Mouse (Mus musculus): ENCODE data around the gene Colgalt2. TPM values are rescaled to one million over a fixed set of nuclear protein-coding genes. Genes with fewer than 3 reads are reported as not detected.
"Not testable (repeated sequence)": the region's sequence is repeated elsewhere in the genome, so short reads cannot be mapped to it uniquely, and the experiment has no call there.

Gene Colgalt2
- polyA plus RNA-seq, 1 experiment from 2014 or later, result 3.9 TPM

DNA sequence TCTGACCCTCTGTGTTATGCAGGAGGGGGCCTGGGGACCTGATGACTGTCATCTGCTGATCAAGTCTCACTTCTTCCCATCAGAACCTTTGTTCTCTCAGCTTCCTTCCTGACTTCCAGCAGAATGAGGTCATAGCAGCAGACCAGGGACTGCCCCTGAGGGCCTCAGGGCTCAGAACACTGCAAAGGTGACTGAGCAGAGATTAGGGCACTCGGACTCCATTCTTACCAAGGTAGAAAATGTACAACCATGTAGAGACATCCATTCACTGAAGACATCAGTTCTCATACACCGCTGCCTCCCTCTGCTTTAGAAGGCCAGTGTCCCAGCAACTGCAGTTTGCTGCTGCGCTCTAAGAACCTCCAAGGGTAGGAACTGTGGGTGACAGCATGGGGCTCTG, 23.4 kb downstream of the Colgalt2 start:
- Histone ChIP-seq H3K9me3 (replicated peaks) (no peaks in the 10 kb centered on the region), H3K27me3 (replicated peaks) (no peaks in the 10 kb centered on the region), H3K27ac (replicated peaks) (no peak overlapping the region), H3K4me3 (replicated peaks) (no peak overlapping the region), H3K4me1 (no peaks in the 10 kb centered on the region), H3K36me3 (no peaks in the 10 kb centered on the region), H3K4me2 (no peak overlapping the region), H3K9ac (replicated peaks) (no peak overlapping the region)
- 92% methylated on average over 3 of the region's 3 CpGs for WGBS
- ATAC-seq (ENCODE audit: low FRiP score), result no peak

DNA sequence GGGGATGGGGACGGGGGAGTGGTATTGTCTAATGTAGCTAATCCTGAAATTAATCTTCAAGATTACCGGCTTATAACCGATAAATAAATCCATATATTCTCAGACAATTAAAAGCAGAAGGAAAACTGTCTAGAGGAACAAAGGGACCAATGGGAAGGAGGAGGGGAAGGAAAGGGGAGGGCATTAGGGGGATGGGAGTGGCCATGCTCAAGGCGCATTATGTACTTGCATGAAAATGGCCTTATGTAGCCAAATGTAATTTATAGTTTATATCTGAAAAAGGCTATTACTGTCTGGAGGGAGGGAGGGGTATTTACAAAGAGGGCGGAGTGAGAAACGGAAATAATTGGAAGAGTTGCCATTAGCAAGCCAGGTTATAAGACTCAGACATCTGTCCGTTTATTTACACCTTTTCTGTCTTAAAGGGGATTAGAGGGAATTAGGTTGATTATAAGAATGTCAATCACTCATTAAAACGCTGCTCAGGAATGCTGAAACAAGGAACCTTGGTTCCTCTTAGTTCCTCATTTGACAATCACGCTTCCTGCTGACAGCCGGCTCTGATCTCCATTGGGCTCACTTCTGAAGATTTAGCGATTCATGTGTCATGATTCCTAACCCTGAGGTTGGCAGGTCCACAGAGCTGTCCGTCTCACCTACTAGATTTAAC, 28.4 kb downstream of the Colgalt2 start:
- no peaks in the 10 kb centered on the region for H3K9me3 ChIP-seq (replicated peaks)
- WGBS, result 86% methylated on average over 12 of the region's 12 CpGs
- no peaks in the 10 kb centered on the region for H3K4me1 ChIP-seq
- no peak overlapping the region for H3K4me2 ChIP-seq
- no peak overlapping the region for H3K4me3 ChIP-seq (replicated peaks)
- ATAC-seq (ENCODE audit: low FRiP score), result no peak
- no peaks in the 10 kb centered on the region for H3K27me3 ChIP-seq (replicated peaks)
- no peaks in the 10 kb centered on the region for H3K36me3 ChIP-seq
- no peak overlapping the region for H3K9ac ChIP-seq (replicated peaks)
- H3K27ac ChIP-seq (replicated peaks), result no peak overlapping the region

DNA sequence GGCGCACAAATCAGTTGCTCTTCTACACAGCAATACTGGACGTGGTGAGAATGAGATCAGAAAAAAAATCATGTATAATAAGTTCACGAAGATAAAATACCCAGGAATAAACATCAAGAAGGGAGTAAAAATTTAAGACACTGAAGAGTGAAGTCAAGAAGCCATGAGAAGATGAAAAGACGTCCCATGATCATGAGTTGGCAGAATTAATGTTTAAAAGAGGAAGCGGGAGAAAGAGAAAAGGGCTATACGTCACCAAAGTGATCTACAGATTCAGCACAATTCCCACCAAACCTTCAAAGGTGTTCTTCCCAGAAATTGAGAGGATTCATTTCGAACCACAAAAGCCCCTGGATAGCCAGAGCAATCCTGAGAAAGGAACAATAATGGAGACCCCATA, 30.2 kb downstream of the Colgalt2 start:
- no peaks in the 10 kb centered on the region for H3K9me3 ChIP-seq (replicated peaks)
- no peaks in the 10 kb centered on the region for H3K36me3 ChIP-seq
- no peak overlapping the region for H3K4me3 ChIP-seq (replicated peaks)
- H3K4me1 ChIP-seq, result no peaks in the 10 kb centered on the region
- ATAC-seq (ENCODE audit: low FRiP score), result no peak
- H3K9ac ChIP-seq (replicated peaks), result no peak overlapping the region
- WGBS, result 88% methylated on average over 7 of the region's 7 CpGs
- no peaks in the 10 kb centered on the region for H3K27me3 ChIP-seq (replicated peaks)
- H3K27ac ChIP-seq (replicated peaks), result no peak overlapping the region
- H3K4me2 ChIP-seq, result no peak overlapping the region

DNA sequence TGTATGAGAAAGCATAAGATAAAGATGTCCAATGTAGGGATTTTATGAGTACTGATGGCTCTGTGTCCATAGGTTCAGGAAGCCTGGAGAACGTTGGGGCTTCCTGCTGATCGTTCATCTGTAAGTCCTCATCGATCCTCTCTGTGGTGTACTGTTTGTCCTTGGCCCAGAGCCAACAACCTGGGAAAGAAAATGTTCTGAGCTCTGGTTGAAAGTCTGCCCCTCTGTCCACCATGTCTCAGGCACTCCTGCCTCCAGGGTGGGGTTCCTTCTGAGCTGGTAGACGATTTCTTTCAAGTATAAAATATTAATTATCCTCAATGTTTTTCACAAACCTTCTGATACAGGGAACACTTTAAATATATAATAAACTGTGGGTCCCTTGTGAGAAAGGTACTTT, 34.5 kb downstream of the Colgalt2 start:
- WGBS, result 70% methylated on average over 4 of the region's 4 CpGs

DNA sequence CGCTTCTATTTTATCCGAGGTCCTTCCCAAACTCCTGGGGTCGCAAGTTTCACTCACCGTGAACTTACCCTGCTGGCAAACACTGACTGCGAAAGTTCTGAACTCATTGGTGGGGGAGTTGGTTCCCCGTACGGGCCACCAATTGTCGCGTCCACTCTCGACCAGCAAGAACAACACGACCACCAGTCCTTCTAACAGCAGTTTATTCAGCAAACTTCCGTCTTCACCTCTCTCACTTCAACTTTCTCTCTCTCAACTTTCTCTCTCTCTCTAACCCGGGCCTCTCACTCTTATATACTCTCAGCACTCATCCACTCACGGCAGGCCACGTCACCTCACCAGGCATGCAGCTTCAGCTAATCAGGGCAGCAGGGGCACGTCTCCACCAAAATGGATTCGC, 37.9 kb downstream of the Colgalt2 start:
- not testable (repeated sequence) for H3K36me3 ChIP-seq; ATAC-seq (ENCODE audit: low FRiP score); H3K9me3 ChIP-seq (replicated peaks); H3K4me3 ChIP-seq (replicated peaks); H3K4me1 ChIP-seq; H3K4me2 ChIP-seq; H3K9ac ChIP-seq (replicated peaks); H3K27me3 ChIP-seq (replicated peaks); H3K27ac ChIP-seq (replicated peaks)
- WGBS, result 86% methylated on average over 17 of the region's 17 CpGs

More for the DNA sequence above, 34.5 kb downstream of the Colgalt2 start:
- Histone ChIP-seq H3K27ac (replicated peaks) (no peak overlapping the region), H3K4me3 (replicated peaks) (no peak overlapping the region), H3K27me3 (replicated peaks) (no peaks in the 10 kb centered on the region), H3K4me2 (no peak overlapping the region), H3K9me3 (replicated peaks) (no peaks in the 10 kb centered on the region), H3K4me1 (no peaks in the 10 kb centered on the region), H3K9ac (replicated peaks) (no peak overlapping the region), H3K36me3 (no peaks in the 10 kb centered on the region)
- ATAC-seq (ENCODE audit: low FRiP score), result no peak

DNA sequence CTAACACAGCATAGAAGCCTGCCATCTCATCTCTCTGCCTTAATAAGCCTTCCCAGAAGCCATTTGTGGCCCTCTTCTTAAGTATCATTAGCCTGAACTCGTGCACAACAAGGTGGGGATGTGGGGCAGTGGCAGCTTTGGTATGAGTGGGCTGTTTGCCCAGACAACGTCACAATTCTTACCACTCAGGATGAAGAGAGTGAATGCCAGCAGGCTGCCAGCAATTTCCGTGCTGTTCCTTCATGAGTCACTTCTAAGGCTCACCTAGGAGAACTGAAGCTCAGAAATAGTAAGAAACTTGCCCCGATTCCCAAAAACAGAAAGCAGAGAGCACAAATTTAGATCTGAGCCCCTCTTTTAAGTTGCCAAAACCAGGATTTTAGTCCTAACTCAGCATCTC, 39.8 kb downstream of the Colgalt2 start:
- no peak overlapping the region for H3K27ac ChIP-seq (replicated peaks)
- H3K4me3 ChIP-seq (replicated peaks), result no peak overlapping the region
- no peaks in the 10 kb centered on the region for H3K27me3 ChIP-seq (replicated peaks)
- H3K9me3 ChIP-seq (replicated peaks), result no peaks in the 10 kb centered on the region
- H3K36me3 ChIP-seq, result no peaks in the 10 kb centered on the region
- 71% methylated on average over 4 of the region's 4 CpGs for WGBS
- no peak overlapping the region for H3K9ac ChIP-seq (replicated peaks)
- no peak for ATAC-seq (ENCODE audit: low FRiP score)
- no peak overlapping the region for H3K4me2 ChIP-seq
- no peaks in the 10 kb centered on the region for H3K4me1 ChIP-seq

DNA sequence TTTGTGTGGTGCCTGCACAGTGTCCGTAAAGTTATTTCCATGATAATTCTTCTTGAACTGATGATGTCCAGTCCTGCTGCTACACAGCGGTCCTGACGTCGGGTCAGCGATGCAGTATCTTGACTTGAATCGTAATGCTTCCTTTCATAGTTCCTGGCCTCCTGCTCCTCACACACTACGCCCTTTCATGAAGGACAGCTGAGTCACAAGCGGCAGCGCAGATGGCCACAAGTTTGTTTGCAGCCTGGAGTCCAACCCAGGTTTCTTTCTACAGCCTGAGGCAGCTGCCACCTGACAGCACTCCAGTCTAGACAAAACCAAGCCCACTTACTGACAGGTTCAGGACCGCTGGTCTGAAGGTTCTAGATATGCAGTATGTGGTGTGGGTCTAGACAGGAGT, 40.2 kb downstream of the Colgalt2 start:
- Histone ChIP-seq H3K4me2 (no peak overlapping the region), H3K9ac (replicated peaks) (no peak overlapping the region), H3K9me3 (replicated peaks) (no peaks in the 10 kb centered on the region), H3K4me1 (no peaks in the 10 kb centered on the region), H3K27me3 (replicated peaks) (no peaks in the 10 kb centered on the region), H3K27ac (replicated peaks) (no peak overlapping the region), H3K36me3 (no peaks in the 10 kb centered on the region), H3K4me3 (replicated peaks) (no peak overlapping the region)
- no peak for ATAC-seq (ENCODE audit: low FRiP score)
- WGBS, result 80% methylated on average over 10 of the region's 10 CpGs

DNA sequence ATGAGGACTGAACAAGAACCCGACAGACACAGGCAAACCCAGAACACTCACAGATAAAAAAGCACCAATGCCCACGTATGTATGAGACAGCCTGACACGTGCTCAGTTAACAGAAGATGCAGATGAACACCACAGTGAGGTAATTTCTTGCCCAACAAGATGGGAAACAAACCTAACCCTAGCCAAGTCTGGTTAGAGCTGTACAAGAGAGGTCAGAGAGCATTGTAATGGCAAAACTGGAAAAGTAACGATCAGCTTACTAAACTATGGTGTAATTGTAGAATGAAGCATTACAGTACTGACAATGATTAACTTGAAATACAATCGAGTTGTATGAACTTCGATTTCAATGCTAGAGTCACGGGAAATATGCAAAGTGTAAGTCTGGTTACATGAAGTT, 45.0 kb downstream of the Colgalt2 start:
- no peaks in the 10 kb centered on the region for H3K36me3 ChIP-seq
- no peak overlapping the region for H3K9ac ChIP-seq (replicated peaks)
- no peak overlapping the region for H3K4me3 ChIP-seq (replicated peaks)
- no peak overlapping the region for H3K27ac ChIP-seq (replicated peaks)
- ATAC-seq (ENCODE audit: low FRiP score), result no peak
- no peaks in the 10 kb centered on the region for H3K4me1 ChIP-seq
- no peaks in the 10 kb centered on the region for H3K27me3 ChIP-seq (replicated peaks)
- no peaks in the 10 kb centered on the region for H3K9me3 ChIP-seq (replicated peaks)
- 92% methylated on average over 7 of the region's 7 CpGs for WGBS
- H3K4me2 ChIP-seq, result no peak overlapping the region

DNA sequence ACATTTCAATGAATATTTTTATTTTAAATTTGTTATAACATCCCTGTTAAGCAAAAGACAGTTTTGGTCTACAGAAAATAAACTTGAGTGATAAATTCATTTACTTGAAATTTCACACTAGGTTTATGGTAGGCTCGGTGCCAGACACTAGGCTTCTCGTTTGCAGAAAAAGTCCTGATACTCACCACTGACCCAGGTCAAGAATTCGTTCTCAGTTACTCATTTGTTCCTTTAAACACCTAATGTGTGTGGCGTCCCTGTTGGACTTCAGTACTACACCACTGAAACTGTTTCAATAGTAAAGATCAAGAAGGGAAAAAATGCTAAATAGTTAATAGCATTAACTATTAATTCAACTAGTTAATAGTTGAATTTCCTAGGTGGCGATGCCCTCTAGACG, 46.3 kb downstream of the Colgalt2 start:
- Histone ChIP-seq H3K27ac (replicated peaks) (no peak overlapping the region), H3K27me3 (replicated peaks) (no peaks in the 10 kb centered on the region), H3K4me2 (no peak overlapping the region), H3K4me1 (no peaks in the 10 kb centered on the region), H3K4me3 (replicated peaks) (no peak overlapping the region), H3K9me3 (replicated peaks) (no peaks in the 10 kb centered on the region), H3K36me3 (no peaks in the 10 kb centered on the region), H3K9ac (replicated peaks) (no peak overlapping the region)
- no peak for ATAC-seq (ENCODE audit: low FRiP score)
- 87% methylated on average over 6 of the region's 6 CpGs for WGBS

DNA sequence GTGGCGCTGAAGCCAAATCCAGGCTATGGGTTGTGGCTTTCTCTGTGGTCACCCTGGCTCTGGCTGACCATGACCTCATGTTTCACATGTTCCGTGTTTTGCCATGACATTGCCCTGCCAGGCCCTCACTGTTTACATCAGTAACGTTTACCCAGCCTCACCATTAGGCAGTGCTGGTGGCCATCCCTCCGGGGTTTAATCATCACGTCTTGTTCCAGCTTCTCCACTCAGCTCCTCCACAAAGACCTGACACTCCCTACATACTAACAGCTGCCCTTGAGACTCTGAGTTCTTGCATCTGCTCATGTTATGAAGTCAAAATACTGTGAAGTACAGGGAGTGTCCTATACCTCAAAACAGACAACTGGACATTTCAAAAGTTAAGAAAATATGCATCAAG, 54.9 kb downstream of the Colgalt2 start:
- Histone ChIP-seq H3K9me3 (replicated peaks) (no peaks in the 10 kb centered on the region), H3K4me1 (peaks cover 16% of the 10 kb centered on the region), H3K27ac (replicated peaks) (0 out of 2 replicates have a peak overlapping the region, but pooled peaks have one; percentile 23), H3K9ac (replicated peaks) (no peak overlapping the region), H3K4me3 (replicated peaks) (no peak overlapping the region), H3K36me3 (no peaks in the 10 kb centered on the region), H3K4me2 (no peak overlapping the region), H3K27me3 (replicated peaks) (no peaks in the 10 kb centered on the region)
- WGBS, result 82% methylated on average over 5 of the region's 5 CpGs
- ATAC-seq (ENCODE audit: low FRiP score), result no peak

DNA sequence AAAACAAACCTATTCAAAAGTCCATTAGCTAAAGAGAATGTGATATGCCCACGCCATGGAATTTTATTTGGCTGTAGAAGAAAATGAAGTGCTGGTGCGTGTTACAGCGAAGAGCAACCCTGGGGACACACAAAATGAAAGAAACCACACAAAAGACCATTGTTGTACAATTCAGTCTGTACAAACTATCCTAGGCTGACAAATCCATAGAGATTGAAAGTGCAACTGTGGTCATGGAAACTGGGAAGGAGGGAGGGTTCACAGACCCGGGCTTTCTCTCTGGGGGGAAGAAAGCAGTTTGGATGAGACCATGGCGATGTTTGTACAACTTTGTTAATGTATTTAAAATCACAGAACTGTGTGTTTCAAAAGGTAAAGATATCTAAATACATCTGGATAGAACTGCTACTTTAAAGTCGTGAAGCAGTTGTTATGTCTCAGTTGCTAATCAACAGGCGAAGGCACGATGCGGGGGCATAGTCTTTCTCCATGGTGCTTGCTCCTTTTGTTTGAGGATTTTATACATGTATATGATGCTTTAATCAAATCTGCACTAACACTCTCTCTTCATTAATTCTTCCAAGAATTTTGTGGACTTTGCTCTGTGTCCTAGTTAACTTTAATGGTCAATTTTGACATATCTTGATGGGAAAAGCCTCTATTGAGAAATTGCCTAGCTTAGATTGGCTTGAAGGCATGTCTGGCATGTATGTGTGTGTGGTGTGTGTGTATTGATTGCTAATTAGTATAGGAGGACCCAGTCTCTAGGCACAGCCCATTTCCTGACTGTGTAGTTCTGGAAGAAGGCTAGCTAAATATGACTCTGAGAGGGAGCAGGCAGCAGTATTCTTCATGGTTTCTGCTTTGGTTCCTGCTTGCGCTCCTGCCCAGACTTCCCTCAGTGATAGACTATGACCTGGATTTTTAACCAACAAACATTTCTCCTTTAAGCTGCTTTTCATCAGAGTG, 55.9 kb downstream of the Colgalt2 start:
- Histone ChIP-seq H3K4me2 (no peak overlapping the region), H3K4me1 (peaks cover 16% of the 10 kb centered on the region), H3K36me3 (no peaks in the 10 kb centered on the region), H3K9ac (replicated peaks) (no peak overlapping the region), H3K27ac (replicated peaks) (peak overlapping the region; percentile 54), H3K4me3 (replicated peaks) (no peak overlapping the region), H3K9me3 (replicated peaks) (no peaks in the 10 kb centered on the region), H3K27me3 (replicated peaks) (no peaks in the 10 kb centered on the region)
- 52% methylated on average over 10 of the region's 10 CpGs for WGBS
- peak; percentile 82; the same call in 1 of the 2 replicates for ATAC-seq (ENCODE audit: low FRiP score)

DNA sequence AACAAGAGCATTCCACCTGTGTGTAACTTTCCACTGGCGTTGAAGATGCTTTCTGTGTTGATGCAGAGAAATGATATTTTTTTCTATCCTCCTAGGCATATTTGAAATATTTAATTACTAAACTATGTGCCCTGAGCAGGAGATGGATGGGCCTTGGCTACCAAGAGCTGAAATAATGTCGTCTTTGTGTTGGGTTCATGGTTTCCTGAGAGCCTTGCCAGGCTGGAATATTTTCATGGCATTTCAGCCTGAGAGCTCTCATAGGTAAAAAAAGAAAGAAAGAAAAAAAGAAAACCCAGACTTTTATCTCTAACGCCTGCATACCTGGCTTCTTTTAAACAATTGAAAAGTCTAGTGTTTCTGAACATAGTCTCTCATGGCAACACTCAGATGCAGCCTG, 56.6 kb downstream of the Colgalt2 start:
- no peaks in the 10 kb centered on the region for H3K27me3 ChIP-seq (replicated peaks)
- H3K9ac ChIP-seq (replicated peaks), result no peak overlapping the region
- H3K4me1 ChIP-seq, result peaks cover 18% of the 10 kb centered on the region
- H3K36me3 ChIP-seq, result no peaks in the 10 kb centered on the region
- peak overlapping the region; percentile 54; the same call in 1 of the 2 replicates for H3K27ac ChIP-seq (replicated peaks)
- H3K9me3 ChIP-seq (replicated peaks), result no peaks in the 10 kb centered on the region
- no peak overlapping the region for H3K4me3 ChIP-seq (replicated peaks)
- no peak for ATAC-seq (ENCODE audit: low FRiP score)
- H3K4me2 ChIP-seq, result no peak overlapping the region
- WGBS, result 69% methylated on average over 3 of the region's 3 CpGs
